Comparison of ENCODE assay signal across 8 mouse cellular contexts in the genomic region with DNA sequence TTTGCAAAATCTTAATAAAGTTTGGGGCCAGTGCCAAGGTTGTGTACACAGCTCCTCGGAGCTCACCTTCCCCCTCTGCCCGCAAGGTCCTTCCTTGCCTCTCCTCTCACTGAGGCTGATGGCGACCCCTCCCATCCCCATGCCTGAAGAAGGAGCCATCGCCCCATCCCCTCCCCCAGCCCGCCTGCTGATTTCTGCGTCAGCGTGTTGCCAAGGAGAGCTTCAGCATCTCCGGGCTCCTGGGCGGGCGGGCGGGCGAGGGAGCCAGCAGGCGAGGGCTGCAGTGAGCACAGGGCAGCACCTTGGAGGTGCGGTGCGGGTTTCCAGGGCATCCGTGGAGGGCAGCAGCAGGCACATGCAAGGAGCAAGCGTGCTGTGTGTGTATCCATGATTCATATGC. TPM values are rescaled to one million over a fixed set of nuclear protein-coding genes. Genes with fewer than 3 reads are reported as not detected.
A peak's percentile ranks its signal among the peaks of the same experiment; 100 is the strongest.
DNase-seq lines count a peak whose midpoint lies in the region; ATAC-seq and TF ChIP-seq lines count a peak whose summit lies in the region.
"Had no signal": no experiment of that assay in that cellular context is flagged by ENCODE, and none has a peak within 500 bp of the region (broad histone marks: within the 10 kb centered on the region; RNA-seq: fewer than 3 reads in every experiment).

No protein-coding gene starts in this region.

- peak overlapping the region; percentile 40; the same call in 1 of the 2 replicates for H3K27ac ChIP-seq in layer of hippocampus, adult 2 months
- H3K27ac ChIP-seq in embryonic facial prominence, embryonic 11.5 days (replicated peaks; ENCODE audit: low read depth, low read length) = no peak overlapping the region
- peak overlapping the region; percentile 74 for H3K27ac ChIP-seq in hindbrain, embryonic 10.5 days
- H3K27ac ChIP-seq in midbrain, embryonic 14.5 days (replicated peaks; ENCODE audit: low read depth, low read length) = peak overlapping the region; percentile 75

- WGBS in embryonic facial prominence, embryonic 11.5 days = 3% methylated on average over 14 of the region's 17 CpGs
- whole genome bisulfite sequencing in hindbrain, embryonic 10.5 days = under 1% methylated on average over 17 of the region's 17 CpGs
- WGBS in midbrain, embryonic 14.5 days = 0% methylated on average over 17 of the region's 17 CpGs

- DNase-seq in layer of hippocampus, adult 2 months (ENCODE audit: low spot score in 2 of 2) = peak; percentile 54 to 55
- no peak for DNase-seq in layer of hippocampus, adult 9-10 months (ENCODE audit: low spot score)
- DNase-seq in embryonic facial prominence, embryonic 11.5 days (ENCODE audit: low spot score) = peak; percentile 71
- peak; percentile 70 for DNase-seq in hindbrain, embryonic 10.5 days (ENCODE audit: low spot score)
- peak; percentile 76 for DNase-seq in midbrain, embryonic 14.5 days
- DNase-seq in urinary bladder, adult 18-20 months (ENCODE audit: low spot score in 2 of 2) = no peak
- no peak for DNase-seq in gastrocnemius, postnatal 4 days (ENCODE audit: low spot score in 2 of 2)

- peak; percentile 45 for ATAC-seq in embryonic facial prominence, embryonic 11.5 days (replicated peaks; ENCODE audit: insufficient number of reproducible peaks, low FRiP score, low TSS enrichment, low read depth)
- ATAC-seq in midbrain, embryonic 14.5 days (ENCODE audit: low FRiP score, low TSS enrichment) = peak; percentile 44; the same call in 1 of the 2 replicates

- H3K9ac ChIP-seq in embryonic facial prominence, embryonic 11.5 days (replicated peaks; ENCODE audit: low read length) = peak overlapping the region; percentile 44
- H3K9ac ChIP-seq in midbrain, embryonic 14.5 days (replicated peaks; ENCODE audit: low read length) = peak overlapping the region; percentile 29; the same call in 1 of the 2 replicates

- H3K27me3 ChIP-seq in embryonic facial prominence, embryonic 11.5 days (ENCODE audit: control insufficient read depth, insufficient read depth, low read length) = no peaks in the 10 kb centered on the region
- peaks cover 41% of the 10 kb centered on the region for H3K27me3 ChIP-seq in hindbrain, embryonic 10.5 days (ENCODE audit: insufficient read depth, poor library complexity, severe bottlenecking)
- H3K27me3 ChIP-seq in midbrain, embryonic 14.5 days (ENCODE audit: control insufficient read depth, insufficient read depth, low read length) = no peaks in the 10 kb centered on the region

- H3K36me3 ChIP-seq in embryonic facial prominence, embryonic 11.5 days (replicated peaks; ENCODE audit: control insufficient read depth, insufficient read depth, low read depth, low read length) = no peaks in the 10 kb centered on the region
- peaks cover 32% of the 10 kb centered on the region for H3K36me3 ChIP-seq in hindbrain, embryonic 10.5 days
- H3K36me3 ChIP-seq in midbrain, embryonic 14.5 days (ENCODE audit: control insufficient read depth, insufficient read depth, low read length) = peaks cover 16% of the 10 kb centered on the region

- H3K4me2 ChIP-seq in embryonic facial prominence, embryonic 11.5 days (ENCODE audit: low read depth, low read length) = peak overlapping the region; percentile 54
- H3K4me2 ChIP-seq in midbrain, embryonic 14.5 days (ENCODE audit: low read length) = peak overlapping the region; percentile 48

- H3K4me1 ChIP-seq in embryonic facial prominence, embryonic 11.5 days (ENCODE audit: control insufficient read depth, insufficient read depth, low read length) = peaks cover 3% of the 10 kb centered on the region; the same call in 1 of the 2 replicates
- peaks cover 65% of the 10 kb centered on the region for H3K4me1 ChIP-seq in hindbrain, embryonic 10.5 days (replicated peaks)
- H3K4me1 ChIP-seq in midbrain, embryonic 14.5 days (ENCODE audit: control insufficient read depth, insufficient read depth, low read length) = peaks cover 36% of the 10 kb centered on the region

- peak overlapping the region; percentile 27; the same call in 1 of the 2 replicates for H3K4me3 ChIP-seq in layer of hippocampus, adult 2 months
- peak overlapping the region; percentile 21 for H3K4me3 ChIP-seq in embryonic facial prominence, embryonic 11.5 days (ENCODE audit: low read depth, low read length)
- H3K4me3 ChIP-seq in hindbrain, embryonic 10.5 days = peak overlapping the region; percentile 45
- H3K4me3 ChIP-seq in midbrain, embryonic 14.5 days (replicated peaks; ENCODE audit: low read depth, low read length) = no peak overlapping the region

- no peak for TF ChIP-seq CTCF in layer of hippocampus, adult 2 months (conservative IDR thresholded peaks at IDR 0.05)

- no peaks in the 10 kb centered on the region for H3K9me3 ChIP-seq in embryonic facial prominence, embryonic 11.5 days (replicated peaks; ENCODE audit: control insufficient read depth, low read length)
- H3K9me3 ChIP-seq in hindbrain, embryonic 10.5 days = peaks cover 6% of the 10 kb centered on the region; the same call in 1 of the 2 replicates
- no peaks in the 10 kb centered on the region for H3K9me3 ChIP-seq in midbrain, embryonic 14.5 days (ENCODE audit: control insufficient read depth, low read length)

RNA-seq across cellular contexts. Expression of a gene that starts 28.4 kb away (rescaled TPM):
- total RNA-seq in layer of hippocampus, adult 2 months (2021) = 100 to 1,000 TPM in 1 of 2 experiments, 10 to 100 TPM in 1; 96.7 to 106 TPM
- polyA plus RNA-seq in embryonic facial prominence, embryonic 11.5 days (2014; fragmentation: Nextera tagmentation; extraction: Ambion mirVana) = 4.7 and 5.6 TPM in 2 replicates
- 9.9 and 15.0 TPM in 2 replicates for polyA plus RNA-seq in hindbrain, embryonic 10.5 days (2016; fragmentation: Nextera tagmentation; extraction: Ambion mirVana)
- 60.6 and 82.2 TPM in 2 replicates for polyA plus RNA-seq in midbrain, embryonic 14.5 days (2014; fragmentation: Nextera tagmentation; extraction: Ambion mirVana)
- total RNA-seq in gastrocnemius, postnatal 4 days (2021) = 1 to 10 TPM in 1 of 2 experiments, under 1 TPM in 1; 0.75 to 1.5 TPM

RNA-seq across cellular contexts. Expression of a gene that starts 37.0 kb away (rescaled TPM):
- total RNA-seq in layer of hippocampus, adult 2 months (2021) = under 1 TPM; 0.34 to 1.00 TPM
- polyA plus RNA-seq in embryonic facial prominence, embryonic 11.5 days (2014; fragmentation: Nextera tagmentation; extraction: Ambion mirVana) = not detected in 2 replicates
- polyA plus RNA-seq in hindbrain, embryonic 10.5 days (2016; fragmentation: Nextera tagmentation; extraction: Ambion mirVana) = 0.20 and 1.0 TPM in 2 replicates
- polyA plus RNA-seq in midbrain, embryonic 14.5 days (2014; fragmentation: Nextera tagmentation; extraction: Ambion mirVana) = 0.68 and 1.2 TPM in 2 replicates
- total RNA-seq in gastrocnemius, postnatal 4 days (2021) = not detected
- polyA plus RNA-seq: large intestine, adult 2 months had no signal

RNA-seq across cellular contexts. Expression of a gene that starts 41.5 kb away (rescaled TPM):
- total RNA-seq in layer of hippocampus, adult 2 months (2021) = 10 to 100 TPM; 33.6 to 34.6 TPM
- polyA plus RNA-seq in embryonic facial prominence, embryonic 11.5 days (2014; fragmentation: Nextera tagmentation; extraction: Ambion mirVana) = 7.6 and 8.5 TPM in 2 replicates
- polyA plus RNA-seq in hindbrain, embryonic 10.5 days (2016; fragmentation: Nextera tagmentation; extraction: Ambion mirVana) = 9.8 and 10.6 TPM in 2 replicates
- 14.3 and 16.1 TPM in 2 replicates for polyA plus RNA-seq in midbrain, embryonic 14.5 days (2014; fragmentation: Nextera tagmentation; extraction: Ambion mirVana)
- 1 to 10 TPM; 1.7 to 2.5 TPM for total RNA-seq in gastrocnemius, postnatal 4 days (2021)

Comparison
In these comparisons a context has a peak if more than half of its experiments do, and no peak if none do; other contexts are left out.
1. DNase-seq: peak in layer of hippocampus, adult 2 months (2 of 2), embryonic facial prominence, embryonic 11.5 days (single experiment), hindbrain, embryonic 10.5 days (single experiment) and midbrain, embryonic 14.5 days (single experiment); none in layer of hippocampus, adult 9-10 months (single experiment), urinary bladder, adult 18-20 months (0 of 2) and gastrocnemius, postnatal 4 days (0 of 2).